Mouse (Mus musculus): ENCODE results near the gene Cd55.
"Not testable (repeated sequence)": the region's sequence is repeated elsewhere in the genome, so short reads cannot be mapped to it uniquely, and the experiment has no call there.

The Cd55 gene

GRCm38 (mm10) chr1:130462084-130462861 is at the start of gene Cd55:
Gene Cd55 (minus strand): TSS chr1:130462744.
- DNase-seq (ENCODE audit: extremely low read depth, low read depth, low spot score) = peak; percentile 37

- DNase-seq (ENCODE audit: extremely low read depth, low read depth, low spot score) = no peak
These were observed 49.4 kb upstream of the Cd55 start for GRCm38 (mm10) chr1:130511823-130512370.

GRCm38 (mm10) chr1:130508957-130509350 is 46.4 kb upstream of the Cd55 start:
- DNase-seq (ENCODE audit: extremely low read depth, low read depth, low spot score) = no peak

GRCm38 (mm10) chr1:130508030-130508956 is 45.7 kb upstream of the Cd55 start:
- no peak for DNase-seq (ENCODE audit: extremely low read depth, low read depth, low spot score)

- no peak for DNase-seq (ENCODE audit: extremely low read depth, low read depth, low spot score)
These were observed 44.9 kb upstream of the Cd55 start for GRCm38 (mm10) chr1:130507408-130507807.

GRCm38 (mm10) chr1:130499962-130500361 is 37.4 kb upstream of the Cd55 start:
- no peak for DNase-seq (ENCODE audit: extremely low read depth, low read depth, low spot score)

GRCm38 (mm10) chr1:130498331-130498730 is 35.8 kb upstream of the Cd55 start:
- no peak for DNase-seq (ENCODE audit: extremely low read depth, low read depth, low spot score)

- no peak for DNase-seq (ENCODE audit: extremely low read depth, low read depth, low spot score)
These were observed 24.4 kb upstream of the Cd55 start for GRCm38 (mm10) chr1:130486816-130487545.

- DNase-seq (ENCODE audit: extremely low read depth, low read depth, low spot score) = no peak
These were observed 23.5 kb upstream of the Cd55 start for GRCm38 (mm10) chr1:130485828-130486620.

GRCm38 (mm10) chr1:130485376-130485775 is 22.8 kb upstream of the Cd55 start:
- DNase-seq (ENCODE audit: extremely low read depth, low read depth, low spot score) = no peak

- no peak for DNase-seq (ENCODE audit: extremely low read depth, low read depth, low spot score)
These were observed 12.4 kb upstream of the Cd55 start for GRCm38 (mm10) chr1:130474936-130475335.

- no peak for DNase-seq (ENCODE audit: extremely low read depth, low read depth, low spot score)
These were observed 11.7 kb upstream of the Cd55 start for GRCm38 (mm10) chr1:130474226-130474625.

- DNase-seq (ENCODE audit: extremely low read depth, low read depth, low spot score) = no peak
These were observed 7.5 kb upstream of the Cd55 start for GRCm38 (mm10) chr1:130470074-130470473.

GRCm38 (mm10) chr1:130467453-130467852 is 4.9 kb upstream of the Cd55 start:
- no peak for DNase-seq (ENCODE audit: extremely low read depth, low read depth, low spot score)

GRCm38 (mm10) chr1:130464173-130464572 is 1.6 kb upstream of the Cd55 start:
- no peak for DNase-seq (ENCODE audit: extremely low read depth, low read depth, low spot score)

- no peak for DNase-seq (ENCODE audit: extremely low read depth, low read depth, low spot score)
These were observed 323 bp upstream of the Cd55 start for GRCm38 (mm10) chr1:130462867-130463266.

- DNase-seq (ENCODE audit: extremely low read depth, low read depth, low spot score) = no peak
These were observed 7.4 kb downstream of the Cd55 start for GRCm38 (mm10) chr1:130455111-130455510.

GRCm38 (mm10) chr1:130442930-130443329 is 19.6 kb downstream of the Cd55 start:
- DNase-seq (ENCODE audit: extremely low read depth, low read depth, low spot score) = not testable (repeated sequence)

GRCm38 (mm10) chr1:130430920-130431319 is 31.6 kb downstream of the Cd55 start:
- no peak for DNase-seq (ENCODE audit: extremely low read depth, low read depth, low spot score)

- not testable (repeated sequence) for DNase-seq (ENCODE audit: extremely low read depth, low read depth, low spot score)
These were observed 33.9 kb downstream of the Cd55 start for GRCm38 (mm10) chr1:130428667-130429066.
